Mouse (Mus musculus) MEL-GATA-1-ER (cell line): ENCODE results near the gene Zfyve9.
A peak's percentile ranks its signal among the peaks of the same experiment; 100 is the strongest.

ENCODE experiments used
- DNase-seq: peaks from one replicate; pipeline ENCODE4 v3.0.0-alpha.2; 2012; ENCODE audit warnings: low read depth; ENCODE audit errors: extremely low read depth

Zfyve9 gene

GRCm38 (mm10) chr4:108780057-108780863 lies at the start of gene Zfyve9:
Gene Zfyve9, minus strand, starts transcription at chr4:108780798.
- DNase-seq = no peak

GRCm38 (mm10) chr4:108826643-108827042 lies 46.0 kb upstream of the Zfyve9 start:
- DNase-seq = no peak

- DNase-seq = no peak
Measured at GRCm38 (mm10) chr4:108826096-108826495, 45.5 kb upstream of the Zfyve9 start.

DNA sequence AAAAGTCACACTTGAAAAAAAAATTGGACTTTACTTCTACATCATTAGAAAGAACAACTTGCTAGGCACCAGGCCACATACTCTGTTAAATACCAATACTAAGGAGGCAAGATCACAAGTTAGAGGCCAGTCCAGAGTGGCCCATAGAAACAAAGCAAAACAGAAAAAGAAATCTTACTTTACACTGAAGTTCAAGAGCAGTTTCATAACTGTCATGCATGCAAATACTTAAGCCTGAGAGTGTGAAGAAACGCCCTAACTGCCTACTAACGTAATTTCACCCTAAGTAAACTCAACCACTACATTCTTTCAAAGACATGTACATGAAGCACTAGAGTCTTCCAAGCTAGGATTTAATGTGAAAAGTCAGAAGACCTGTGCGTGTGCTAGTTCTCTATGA lies 45.1 kb upstream of the Zfyve9 start:
- DNase-seq = no peak

- DNase-seq = no peak
Measured at GRCm38 (mm10) chr4:108811550-108811949, 31.0 kb upstream of the Zfyve9 start.

DNA sequence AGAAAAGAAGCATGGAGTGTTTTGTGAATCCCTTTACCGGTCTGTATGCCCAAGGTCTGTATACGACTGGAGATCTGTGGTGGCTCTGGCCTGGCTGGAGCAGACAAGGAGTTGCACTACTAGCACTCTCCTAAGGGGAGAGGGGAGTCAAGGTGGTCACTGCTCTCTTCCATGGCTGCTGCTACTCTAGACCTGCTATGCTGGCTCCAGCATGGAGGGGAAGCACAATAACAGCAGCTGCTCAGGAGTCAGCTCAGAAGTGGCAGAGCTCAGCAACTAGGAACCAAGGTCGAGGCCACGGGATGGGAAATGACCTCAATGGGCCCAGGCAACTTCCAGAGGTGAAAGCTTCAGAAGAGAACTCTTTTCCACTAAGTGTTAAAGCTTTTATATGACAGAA lies 30.5 kb upstream of the Zfyve9 start:
- no peak for DNase-seq

DNA sequence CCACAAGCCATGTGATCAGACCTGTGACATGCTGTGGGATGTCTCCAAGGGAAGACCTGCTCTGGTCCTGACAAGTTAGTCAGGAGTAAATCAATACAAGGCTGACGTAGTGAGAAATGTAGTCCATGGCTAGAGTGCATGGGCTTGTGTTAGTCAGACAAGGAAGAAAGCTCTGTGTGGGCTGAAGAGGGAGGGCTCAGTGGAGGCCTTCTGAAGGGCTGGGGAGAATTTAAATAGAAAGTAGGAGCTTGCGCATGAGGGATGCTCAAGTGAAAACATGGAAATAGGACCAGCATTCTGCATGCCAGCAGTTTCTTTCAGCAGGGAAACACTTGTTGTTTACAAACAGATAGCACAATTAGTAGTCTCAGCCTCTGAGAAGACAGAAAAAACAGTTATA lies 22.9 kb upstream of the Zfyve9 start:
- DNase-seq = no peak

- DNase-seq = peak; percentile 14
Measured at GRCm38 (mm10) chr4:108798083-108798830, 17.7 kb upstream of the Zfyve9 start.

- no peak for DNase-seq
Measured at GRCm38 (mm10) chr4:108796701-108797100, 16.1 kb upstream of the Zfyve9 start.

DNA sequence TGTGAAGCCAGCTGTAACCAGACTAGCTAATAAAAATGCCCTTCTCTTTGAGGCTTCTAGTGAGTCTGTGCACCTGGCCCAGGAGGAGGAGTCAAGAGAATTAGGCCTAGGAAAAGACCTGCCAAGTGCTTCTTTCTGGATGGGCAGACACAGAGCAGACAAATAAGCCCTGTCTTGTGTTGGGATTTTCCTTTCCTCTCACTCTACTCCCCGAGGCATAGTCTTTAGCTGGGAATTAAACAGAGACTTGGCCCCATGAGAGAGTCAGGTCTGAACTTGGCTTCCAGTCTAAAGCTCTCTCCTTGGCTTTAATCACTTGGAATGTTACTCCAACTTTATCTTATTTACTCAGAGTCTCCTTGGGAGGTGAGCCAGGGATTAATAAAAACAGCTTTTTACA lies 13.3 kb upstream of the Zfyve9 start:
- DNase-seq = no peak

- DNase-seq = no peak
Measured at GRCm38 (mm10) chr4:108790507-108790906, 9.9 kb upstream of the Zfyve9 start.

DNA sequence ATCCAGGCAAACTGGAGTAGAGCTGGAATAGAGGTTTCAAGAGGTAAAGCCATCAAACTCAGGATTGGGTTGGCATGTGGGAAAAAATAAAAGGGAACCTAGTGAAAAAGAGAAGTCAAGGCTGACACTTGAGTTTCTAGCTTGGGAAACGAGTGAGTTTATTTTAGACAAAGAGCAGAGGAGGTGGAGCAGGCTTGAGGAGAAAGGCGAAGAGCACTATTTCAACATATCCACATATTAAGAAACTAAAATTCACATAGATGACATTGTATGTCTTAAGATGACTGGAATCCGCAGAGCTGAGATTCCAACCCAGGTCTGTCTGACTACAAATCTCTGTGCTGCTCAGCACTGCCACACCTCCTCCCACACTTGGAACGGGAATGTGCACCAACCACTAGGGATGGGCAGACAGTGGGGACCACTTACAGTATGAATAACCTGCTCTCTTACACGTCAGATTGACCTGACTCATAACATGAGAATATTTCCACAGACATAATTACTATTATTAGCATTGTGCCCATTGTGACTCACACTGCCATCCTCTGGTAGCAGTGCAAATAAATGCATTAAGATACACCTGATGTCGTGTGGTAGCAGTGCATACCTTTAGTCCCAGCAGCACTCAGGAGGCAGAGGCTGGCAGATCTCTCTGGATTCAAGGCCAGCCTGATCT lies 8.8 kb upstream of the Zfyve9 start:
- DNase-seq = no peak

GRCm38 (mm10) chr4:108782421-108783085 lies 2.0 kb upstream of the Zfyve9 start:
- no peak for DNase-seq

DNA sequence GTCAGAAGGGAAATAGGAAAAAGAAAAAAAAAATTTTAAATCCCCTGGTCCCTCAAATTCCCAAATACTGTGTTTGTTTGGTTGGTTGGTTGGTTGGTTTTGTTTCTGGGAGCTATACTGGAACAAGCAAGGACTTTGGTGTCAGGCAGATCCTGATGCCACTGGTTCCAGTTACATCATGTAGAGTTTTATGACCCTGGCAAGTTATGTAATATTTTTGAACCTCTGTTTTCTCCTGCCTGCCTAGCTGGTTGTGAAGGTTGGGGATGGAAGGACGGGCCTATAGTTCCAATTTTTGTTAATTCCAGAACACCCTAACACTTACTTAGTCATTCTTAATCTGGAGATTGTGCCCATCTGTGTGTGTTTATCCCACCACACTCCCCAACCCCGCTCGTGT lies 998 bp upstream of the Zfyve9 start:
- DNase-seq = no peak

- DNase-seq = no peak
Measured at GRCm38 (mm10) chr4:108780864-108781205, 237 bp upstream of the Zfyve9 start.

GRCm38 (mm10) chr4:108779763-108780056 lies 888 bp downstream of the Zfyve9 start:
- DNase-seq = no peak

DNA sequence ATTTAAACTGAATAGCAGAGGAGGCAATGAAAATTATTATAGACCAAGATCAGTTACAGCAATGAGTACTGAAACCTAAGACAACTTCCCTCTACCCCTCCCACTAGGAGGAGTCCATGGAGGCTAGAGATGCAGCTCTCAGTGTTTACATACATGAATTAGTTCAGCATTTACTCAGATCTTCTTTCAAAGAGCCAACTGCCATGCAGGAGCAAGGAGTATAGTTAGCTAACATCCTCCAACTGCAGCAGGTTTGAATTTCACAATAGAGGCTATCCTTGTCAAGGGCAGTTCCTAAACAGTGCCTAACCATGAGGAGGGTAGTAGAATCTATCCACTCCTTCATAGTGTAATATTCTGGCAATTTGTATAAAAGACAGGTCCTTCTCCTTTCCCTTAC lies 12.1 kb downstream of the Zfyve9 start:
- no peak for DNase-seq

DNA sequence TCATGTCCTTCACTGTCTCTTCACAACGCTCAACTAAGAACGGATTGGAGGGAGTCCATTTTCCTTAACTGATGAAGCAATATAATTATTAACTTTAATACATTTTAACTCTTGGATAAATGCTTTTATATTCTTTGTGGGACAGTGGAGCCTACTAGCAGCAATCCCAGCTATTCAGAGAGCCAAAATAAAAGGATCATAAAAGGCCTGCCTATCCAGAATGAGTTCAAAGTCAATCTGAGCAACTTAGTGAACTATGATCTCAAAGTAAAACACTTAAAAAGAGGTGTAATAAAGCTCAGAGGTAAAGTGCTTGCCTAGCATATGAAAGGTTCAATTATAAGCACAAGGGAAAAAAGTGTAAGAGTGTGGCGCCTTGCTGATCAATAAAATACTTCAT lies 21.0 kb downstream of the Zfyve9 start:
- no peak for DNase-seq

DNA sequence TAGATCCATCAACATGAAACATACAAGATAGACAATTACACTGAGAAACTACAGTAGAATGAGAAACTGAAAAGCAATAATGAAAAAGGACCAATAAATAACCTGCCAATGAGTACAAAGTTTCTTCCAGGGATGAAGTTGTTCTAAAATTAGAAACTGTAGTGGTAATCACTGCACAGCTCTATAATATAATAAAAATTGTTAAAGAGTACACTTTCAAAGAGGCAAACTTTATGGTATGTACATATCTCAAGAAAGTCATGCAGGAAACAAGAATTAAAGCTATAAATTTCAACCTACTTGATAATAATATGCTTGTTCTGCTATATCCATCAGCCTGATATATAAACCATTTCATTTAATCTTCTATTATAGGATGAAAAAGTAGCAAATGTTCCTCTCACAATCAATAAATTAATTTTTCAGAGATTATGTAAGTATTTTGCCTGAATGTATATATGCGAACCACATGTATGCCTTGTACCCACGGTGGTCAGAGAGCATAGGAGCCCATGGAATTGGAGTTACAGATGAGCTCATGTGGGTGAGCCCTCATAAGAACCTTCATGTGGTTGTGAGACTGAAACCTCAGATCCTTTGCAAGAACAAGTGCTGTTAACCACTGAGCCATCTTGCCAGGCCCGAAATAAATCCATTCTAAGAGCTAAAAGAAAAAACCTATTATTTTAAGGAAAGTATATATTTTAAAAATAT lies 34.3 kb downstream of the Zfyve9 start:
- DNase-seq = no peak

DNA sequence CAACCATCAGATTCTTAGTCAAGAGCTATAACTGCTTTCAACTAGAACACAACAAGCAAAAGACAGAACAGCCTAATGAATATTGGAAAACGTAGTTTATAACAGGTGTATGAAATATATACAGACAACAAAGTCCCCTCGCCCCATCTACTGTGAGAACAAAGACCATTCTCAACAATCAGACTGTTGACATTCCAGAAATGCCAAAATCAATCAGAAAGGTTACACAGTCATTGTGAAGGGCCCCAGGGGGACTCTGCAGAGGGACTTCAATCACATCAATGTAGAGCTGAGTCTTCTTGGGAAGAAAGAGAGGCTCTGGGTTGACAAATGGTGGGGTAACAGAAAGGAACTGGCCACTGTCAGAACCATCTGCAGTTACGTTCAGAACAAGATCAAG lies 49.0 kb downstream of the Zfyve9 start:
- no peak for DNase-seq

DNA sequence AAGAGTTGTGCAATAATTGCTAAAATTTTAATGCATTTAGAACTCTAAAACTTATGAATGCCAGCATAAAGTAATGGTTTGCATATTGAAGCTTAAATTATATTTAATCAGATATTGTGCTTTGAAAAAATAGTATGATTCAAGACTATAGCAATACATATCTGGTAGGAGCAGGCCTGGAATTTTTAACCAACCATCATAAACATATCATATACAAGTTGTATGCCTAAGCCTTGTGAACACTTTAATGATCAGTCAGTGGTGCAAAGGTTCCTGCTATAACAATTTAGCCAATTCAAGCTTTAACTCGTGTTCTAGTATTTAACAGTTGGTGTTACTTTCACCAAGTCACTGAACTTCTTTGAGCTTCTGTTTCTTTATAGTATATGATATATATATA lies 50.1 kb downstream of the Zfyve9 start:
- DNase-seq = no peak
